Mouse (Mus musculus) heart, postnatal 0 days (tissue): ENCODE data around the gene Avil. TPM values are rescaled to one million over a fixed set of nuclear protein-coding genes. Genes with fewer than 3 reads are reported as not detected.

Experiments used
- ATAC-seq: fragments of 200-750 bp; cut with Nextera tagmentation; 2 replicates; pipeline ENCODE4 v1.8.0; 2017; ENCODE audit warnings: low read depth, moderate number of reproducible peaks, moderate library complexity; ENCODE audit not compliant: insufficient read depth
- DNase-seq: peaks from one replicate; pipeline ENCODE4 v3.0.0-alpha.2; 2016; ENCODE audit warnings: low spot score
- H3K27ac ChIP-seq: fragments of 300-500 bp; sonication (generic); 2 replicates; pipeline ENCODE4 v1.5.1; 2014; ENCODE audit warnings: low read depth, mild to moderate bottlenecking
- H3K27me3 ChIP-seq: fragments of 300-500 bp; sonication (generic); 2 replicates; pipeline ENCODE4 v1.6.1; 2014; ENCODE audit warnings: low read length, mixed read lengths; ENCODE audit not compliant: control insufficient read depth, insufficient read depth
- H3K36me3 ChIP-seq: fragments of 300-500 bp; sonication (generic); replicated peaks from 2 replicates; pipeline ENCODE4 v1.6.1; 2014; ENCODE audit warnings: low read length, mixed read lengths; ENCODE audit not compliant: control insufficient read depth, insufficient read depth
- H3K4me1 ChIP-seq: fragments of 300-500 bp; sonication (generic); 2 replicates; pipeline ENCODE4 v1.6.1; 2014; ENCODE audit warnings: antibody characterized with exemption; ENCODE audit not compliant: control insufficient read depth, insufficient read depth
- H3K4me2 ChIP-seq: fragments of 300-500 bp; sonication (generic); 2 replicates; pipeline ENCODE4 v1.6.1; 2014; ENCODE audit warnings: low read depth, mild to moderate bottlenecking, low read length, moderate library complexity
- H3K4me3 ChIP-seq: fragments of 300-500 bp; sonication (generic); 2 replicates; pipeline ENCODE4 v1.5.1; 2014; ENCODE audit warnings: low read depth, low read length
- H3K9ac ChIP-seq: fragments of 300-500 bp; sonication (generic); replicated peaks from 2 replicates; pipeline ENCODE4 v1.6.1; 2014; ENCODE audit warnings: low read depth, low read length, mixed read lengths
- H3K9me3 ChIP-seq: fragments of 300-500 bp; sonication (generic); replicated peaks from 2 replicates; pipeline ENCODE4 v1.6.1; 2016; ENCODE audit warnings: low read length; ENCODE audit not compliant: control insufficient read depth
- CTCF ChIP-seq: IDR thresholded peaks from 2 replicates; pipeline ENCODE4 v1.5.1; 2016; ENCODE audit warnings: antibody characterized with exemption, control low read depth, low read depth
- EP300 ChIP-seq: IDR thresholded peaks from 2 replicates; pipeline ENCODE4 v1.6.1; 2016; ENCODE audit warnings: antibody characterized with exemption, low read depth
- WGBS: fragments of 180-500 bp; shearing (Covaris S2); extraction: QIAGEN DNeasy Blood & Tissue Kit; methylation state at CpG from one replicate; pipeline ENCODE4 v1.1.7; 2014; 5-methylcytosine and 5-hydroxymethylcytosine counted together
- polyA plus RNA-seq: library from polyadenylated mRNA; unstranded; fragments of >200 nt; fragmentation: Nextera tagmentation; extraction: Ambion mirVana; gene quantifications from 2 replicates; pipeline ENCODE4 v1.2.1, GENCODE M21; 2015
- total RNA-seq: library from RNA; depleted of rRNA; stranded (reverse); fragments of >200 nt; gene quantifications from 2 replicates; pipeline ENCODE4 v1.2.3, GENCODE M21; 2014; ENCODE audit warnings: low replicate concordance

The Avil gene
- total and polyA plus RNA-seq, 2 experiments from 2014 or later, result 0.04 to 0.07 TPM

DNA sequence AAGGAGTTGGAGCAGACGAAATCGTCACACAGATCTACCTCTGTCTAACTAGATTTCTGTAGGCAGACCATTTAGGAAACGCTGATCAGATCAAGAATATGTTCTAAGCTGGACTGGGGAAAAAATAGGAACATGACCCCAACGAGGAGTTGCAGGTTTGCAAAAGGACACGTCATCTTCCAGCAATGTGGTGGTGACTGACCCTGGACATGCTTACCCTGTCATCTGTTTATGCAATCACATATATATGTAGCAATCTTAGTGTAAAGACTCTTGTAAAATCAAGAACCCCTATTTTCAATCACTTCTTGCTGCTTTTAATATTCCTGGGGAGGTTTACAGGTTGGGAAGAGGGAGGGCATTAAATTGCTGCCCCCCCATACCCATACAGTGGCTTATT is 62.0 kb downstream of the Avil start:
- Histone ChIP-seq H3K4me3 (no peak overlapping the region), H3K36me3 (peaks cover 29% of the 10 kb centered on the region), H3K27ac (no peak overlapping the region), H3K27me3 (peaks cover 17% of the 10 kb centered on the region), H3K4me2 (no peak overlapping the region), H3K9ac (no peak overlapping the region), H3K9me3 (no peaks in the 10 kb centered on the region), H3K4me1 (peaks cover 7% of the 10 kb centered on the region)
- WGBS, result 54% methylated on average over 5 of the region's 5 CpGs
- ATAC-seq, result no peak
- DNase-seq, result no peak
- no peak for TF ChIP-seq CTCF
- TF ChIP-seq EP300, result no peak

DNA sequence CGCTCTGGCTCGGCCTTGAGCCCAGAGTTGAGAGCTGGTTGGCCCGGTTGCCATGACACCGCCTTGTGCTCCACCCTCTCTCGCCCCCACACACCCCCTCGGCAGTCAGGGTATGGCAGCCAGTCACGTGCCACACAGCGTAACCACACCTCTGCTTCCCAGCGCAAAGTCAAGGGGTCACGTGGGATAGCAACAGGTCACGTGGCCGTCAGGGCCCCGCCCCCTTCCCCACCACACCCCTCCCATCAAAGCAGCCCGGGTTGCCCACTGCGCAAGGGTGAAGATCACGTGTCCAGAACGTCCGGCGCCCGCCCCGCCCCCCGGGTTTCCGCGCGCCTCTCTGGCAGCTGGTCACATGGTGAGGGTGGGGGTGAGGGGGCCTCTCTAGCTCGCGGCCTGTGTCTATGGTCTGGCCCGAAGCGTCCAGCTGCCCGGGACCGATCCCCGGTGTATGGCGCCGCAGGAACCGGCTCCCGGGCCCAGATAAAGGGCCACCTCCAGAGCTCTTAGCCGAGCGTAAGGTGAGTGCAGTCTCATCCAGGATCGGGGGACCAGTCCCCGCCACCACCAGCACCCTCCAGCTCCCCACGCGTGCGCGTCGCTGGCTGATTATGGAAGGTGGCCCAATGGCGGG is 62.8 kb downstream of the Avil start, which contains the start of gene Cdk4:
TSS of gene Cdk4 (plus strand) at position 296 of the 634 bp plus-strand sequence.
- H3K27me3 ChIP-seq, result peaks cover 16% of the 10 kb centered on the region
- H3K4me3 ChIP-seq, result peak within 1 kb of the TSS; percentile 81
- TF ChIP-seq CTCF (no peak), EP300 (peak; percentile 78; the same call in 1 of the 2 replicates)
- DNase-seq (peak; percentile 99), ATAC-seq (peak; percentile 94)
- H3K36me3 ChIP-seq, result peaks cover 38% of the 10 kb centered on the region
- H3K27ac ChIP-seq, result peak within 1 kb of the TSS; percentile 89
- peak within 1 kb of the TSS; percentile 88 for H3K4me2 ChIP-seq
- H3K4me1 ChIP-seq, result peaks cover 7% of the 10 kb centered on the region
- WGBS, result 1% methylated on average over 40 of the region's 46 CpGs
- H3K9ac ChIP-seq, result peak within 1 kb of the TSS; percentile 82
- H3K9me3 ChIP-seq, result no peaks in the 10 kb centered on the region

GRCm38 (mm10) chr10:127063913-127064870 is 63.7 kb downstream of the Avil start:
- Histone ChIP-seq H3K4me3 (peak overlapping the region; percentile 81), H3K27ac (peak overlapping the region; percentile 89), H3K27me3 (peaks cover 10% of the 10 kb centered on the region), H3K9ac (peak overlapping the region; percentile 82), H3K36me3 (peaks cover 39% of the 10 kb centered on the region), H3K4me1 (peaks cover 11% of the 10 kb centered on the region), H3K4me2 (peak overlapping the region; percentile 88), H3K9me3 (no peaks in the 10 kb centered on the region)
- TF ChIP-seq CTCF, result no peak
- peak; percentile 13; the same call in 1 of the 2 replicates for TF ChIP-seq EP300
- WGBS, result 11% methylated on average over 37 of the region's 37 CpGs
- ATAC-seq (peak; percentile 1; the same call in 1 of the 2 replicates), DNase-seq (no peak)

DNA sequence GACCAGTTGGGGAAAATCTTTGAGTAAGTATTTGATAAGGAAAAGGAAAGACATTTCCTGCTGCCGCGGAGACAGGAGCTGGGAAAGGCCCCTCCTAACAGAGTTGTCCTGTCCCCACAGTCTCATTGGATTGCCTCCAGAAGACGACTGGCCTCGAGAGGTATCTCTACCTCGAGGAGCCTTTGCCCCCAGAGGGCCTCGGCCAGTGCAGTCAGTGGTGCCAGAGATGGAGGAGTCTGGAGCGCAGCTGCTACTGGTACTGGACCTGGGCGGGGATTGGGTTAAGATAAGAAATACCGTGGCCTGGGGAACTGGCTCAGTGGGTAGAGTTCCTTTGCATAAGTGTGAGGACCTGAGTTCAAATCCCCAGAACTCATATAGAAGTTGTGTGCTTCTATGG is 65.5 kb downstream of the Avil start:
- Histone ChIP-seq H3K4me1 (peaks cover 19% of the 10 kb centered on the region), H3K36me3 (peaks cover 39% of the 10 kb centered on the region), H3K4me3 (no peak overlapping the region), H3K9ac (no peak overlapping the region), H3K27ac (no peak overlapping the region), H3K27me3 (no peaks in the 10 kb centered on the region; the same call in 1 of the 2 replicates), H3K4me2 (no peak overlapping the region), H3K9me3 (no peaks in the 10 kb centered on the region)
- TF ChIP-seq CTCF (no peak), EP300 (no peak)
- 43% methylated on average over 9 of the region's 9 CpGs for WGBS
- DNase-seq (no peak), ATAC-seq (no peak)

DNA sequence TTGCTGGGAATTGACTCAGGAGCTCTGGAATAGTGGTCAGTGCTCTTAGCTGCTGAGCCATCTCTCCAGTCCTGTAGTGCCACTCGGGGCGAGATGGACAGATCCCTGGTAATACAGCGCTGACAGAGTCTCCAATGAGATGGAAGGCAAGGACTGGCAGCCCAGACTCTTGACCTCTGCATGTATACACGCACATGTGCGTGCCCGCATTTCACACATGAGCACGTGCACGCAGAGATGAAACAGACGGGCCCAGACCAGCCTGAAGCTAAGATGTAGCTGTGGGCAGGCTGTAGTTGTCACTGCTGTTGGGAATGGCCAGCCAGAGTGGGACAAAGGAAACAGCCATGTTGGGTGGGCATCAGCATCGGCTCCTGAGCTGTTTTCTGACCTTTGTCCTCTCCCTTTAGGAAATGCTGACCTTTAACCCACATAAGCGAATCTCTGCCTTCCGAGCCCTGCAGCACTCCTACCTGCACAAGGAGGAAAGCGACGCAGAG is 66.1 kb downstream of the Avil start:
- no peak for DNase-seq
- H3K27ac ChIP-seq, result no peak overlapping the region
- H3K9ac ChIP-seq, result no peak overlapping the region
- WGBS, result 90% methylated on average over 14 of the region's 14 CpGs
- peaks cover 39% of the 10 kb centered on the region for H3K36me3 ChIP-seq
- no peak overlapping the region for H3K4me3 ChIP-seq
- H3K4me2 ChIP-seq, result no peak overlapping the region
- no peak for ATAC-seq
- TF ChIP-seq CTCF (no peak), EP300 (no peak)
- H3K27me3 ChIP-seq, result no peaks in the 10 kb centered on the region
- H3K9me3 ChIP-seq, result no peaks in the 10 kb centered on the region
- H3K4me1 ChIP-seq, result peaks cover 22% of the 10 kb centered on the region
